Mouse (Mus musculus): Measurements from ENCODE around the gene Nln. TPM values are rescaled to one million over a fixed set of nuclear protein-coding genes. Genes with fewer than 3 reads are reported as not detected.

The Nln gene
- total RNA-seq, 1 experiment: 24.2 TPM

- Histone ChIP-seq H3K9me3 (ENCODE audit: control insufficient read depth, insufficient read depth, low read depth, low read length) (no peaks in the 10 kb centered on the region), H3K9ac (ENCODE audit: insufficient read depth, low read depth, low read length, poor library complexity, severe bottlenecking) (no peak overlapping the region), H3K27ac (ENCODE audit: insufficient read depth, low read depth, low read length, poor library complexity, severe bottlenecking) (no peak overlapping the region), H3K36me3 (ENCODE audit: control insufficient read depth, insufficient read depth, low read length, poor library complexity, severe bottlenecking) (peaks cover 1% of the 10 kb centered on the region; the same call in 1 of the 2 replicates), H3K4me1 (ENCODE audit: control insufficient read depth in 2 of 2, insufficient read depth in 2 of 2, low read length in 2 of 2, poor library complexity in 1 of 2) (peaks cover 0 to 8% of the 10 kb centered on the region in 2 experiments; a peak in 1 of 4 replicates), H3K4me3 (ENCODE audit: insufficient read depth in 1 of 2, low read depth in 1 of 2, low read length in 2 of 2, poor library complexity in 1 of 2, severe bottlenecking in 1 of 2) (no peak overlapping the region)
- in situ Hi-C loops (cut with MboI; ENCODE audit: low sequenced_read_pairs in 2 of 2, unreplicated experiment in 2 of 2): no loop called here
- no peak for DNase-seq (ENCODE audit: low read depth, low spot score)
- TF ChIP-seq MAFK (IDR thresholded peaks at IDR 0.05; ENCODE audit: insufficient read depth, low read depth, low read length) (no peak), CHD2 (IDR thresholded peaks at IDR 0.05; ENCODE audit: low read depth, low read length) (no peak), ZNF384 (IDR thresholded peaks at IDR 0.05; ENCODE audit: low read depth, low read length) (no peak), ZC3H11A (IDR thresholded peaks at IDR 0.05; ENCODE audit: borderline replicate concordance, low read depth, low read length) (no peak), HCFC1 (IDR thresholded peaks at IDR 0.05; ENCODE audit: borderline replicate concordance, insufficient read depth, low read length) (no peak)
Observed at GRCm38 (mm10) chr13:104029089-104029488, 80.3 kb downstream of the Nln start.

GRCm38 (mm10) chr13:104026525-104026924 is 82.9 kb downstream of the Nln start:
- no peak overlapping the region for H3K27ac ChIP-seq (ENCODE audit: insufficient read depth, low read depth, low read length, poor library complexity, severe bottlenecking)
- H3K4me3 ChIP-seq (ENCODE audit: insufficient read depth in 1 of 2, low read depth in 1 of 2, low read length in 2 of 2, poor library complexity in 1 of 2, severe bottlenecking in 1 of 2): no peak overlapping the region
- no peaks in the 10 kb centered on the region for H3K9me3 ChIP-seq (ENCODE audit: control insufficient read depth, insufficient read depth, low read depth, low read length)
- peaks cover 0 to 5% of the 10 kb centered on the region in 2 experiments; a peak in 1 of 4 replicates for H3K4me1 ChIP-seq (ENCODE audit: control insufficient read depth in 2 of 2, insufficient read depth in 2 of 2, low read length in 2 of 2, poor library complexity in 1 of 2)
- in situ Hi-C loops (cut with MboI; ENCODE audit: low sequenced_read_pairs in 2 of 2, unreplicated experiment in 2 of 2): no loop called here
- DNase-seq (ENCODE audit: low read depth, low spot score): no peak
- peaks cover 1% of the 10 kb centered on the region; the same call in 1 of the 2 replicates for H3K36me3 ChIP-seq (ENCODE audit: control insufficient read depth, insufficient read depth, low read length, poor library complexity, severe bottlenecking)
- H3K9ac ChIP-seq (ENCODE audit: insufficient read depth, low read depth, low read length, poor library complexity, severe bottlenecking): no peak overlapping the region
- no peak for TF ChIP-seq ZNF384 (IDR thresholded peaks at IDR 0.05; ENCODE audit: low read depth, low read length)
- TF ChIP-seq ZC3H11A (IDR thresholded peaks at IDR 0.05; ENCODE audit: borderline replicate concordance, low read depth, low read length): no peak
- TF ChIP-seq HCFC1 (IDR thresholded peaks at IDR 0.05; ENCODE audit: borderline replicate concordance, insufficient read depth, low read length): no peak
- no peak for TF ChIP-seq CHD2 (IDR thresholded peaks at IDR 0.05; ENCODE audit: low read depth, low read length)
- no peak for TF ChIP-seq MAFK (IDR thresholded peaks at IDR 0.05; ENCODE audit: insufficient read depth, low read depth, low read length)

- no peak overlapping the region for H3K9ac ChIP-seq (ENCODE audit: insufficient read depth, low read depth, low read length, poor library complexity, severe bottlenecking)
- H3K9me3 ChIP-seq (ENCODE audit: control insufficient read depth, insufficient read depth, low read depth, low read length): no peaks in the 10 kb centered on the region
- H3K27ac ChIP-seq (ENCODE audit: insufficient read depth, low read depth, low read length, poor library complexity, severe bottlenecking): no peak overlapping the region
- no peak overlapping the region for H3K4me3 ChIP-seq (ENCODE audit: insufficient read depth in 1 of 2, low read depth in 1 of 2, low read length in 2 of 2, poor library complexity in 1 of 2, severe bottlenecking in 1 of 2)
- no peak for DNase-seq (ENCODE audit: low read depth, low spot score)
- H3K4me1 ChIP-seq (ENCODE audit: control insufficient read depth in 2 of 2, insufficient read depth in 2 of 2, low read length in 2 of 2, poor library complexity in 1 of 2): peaks cover 0 to 5% of the 10 kb centered on the region in 2 experiments; a peak in 1 of 4 replicates
- TF ChIP-seq CHD2 (IDR thresholded peaks at IDR 0.05; ENCODE audit: low read depth, low read length) (no peak), HCFC1 (IDR thresholded peaks at IDR 0.05; ENCODE audit: borderline replicate concordance, insufficient read depth, low read length) (no peak), MAFK (IDR thresholded peaks at IDR 0.05; ENCODE audit: insufficient read depth, low read depth, low read length) (no peak), ZNF384 (IDR thresholded peaks at IDR 0.05; ENCODE audit: low read depth, low read length) (no peak), ZC3H11A (IDR thresholded peaks at IDR 0.05; ENCODE audit: borderline replicate concordance, low read depth, low read length) (no peak)
- in situ Hi-C loops (cut with MboI; ENCODE audit: low sequenced_read_pairs in 2 of 2, unreplicated experiment in 2 of 2): no loop called here
- peaks cover 1% of the 10 kb centered on the region; the same call in 1 of the 2 replicates for H3K36me3 ChIP-seq (ENCODE audit: control insufficient read depth, insufficient read depth, low read length, poor library complexity, severe bottlenecking)
Observed at GRCm38 (mm10) chr13:104025710-104025995, 83.8 kb downstream of the Nln start.

- H3K4me3 ChIP-seq (ENCODE audit: insufficient read depth in 1 of 2, low read depth in 1 of 2, low read length in 2 of 2, poor library complexity in 1 of 2, severe bottlenecking in 1 of 2): no peak overlapping the region
- no peak for DNase-seq (ENCODE audit: low read depth, low spot score)
- H3K27ac ChIP-seq (ENCODE audit: insufficient read depth, low read depth, low read length, poor library complexity, severe bottlenecking): no peak overlapping the region
- peaks cover 1% of the 10 kb centered on the region; the same call in 1 of the 2 replicates for H3K36me3 ChIP-seq (ENCODE audit: control insufficient read depth, insufficient read depth, low read length, poor library complexity, severe bottlenecking)
- in situ Hi-C loops (cut with MboI; ENCODE audit: low sequenced_read_pairs in 2 of 2, unreplicated experiment in 2 of 2): no loop called here
- no peak overlapping the region for H3K9ac ChIP-seq (ENCODE audit: insufficient read depth, low read depth, low read length, poor library complexity, severe bottlenecking)
- TF ChIP-seq CHD2 (IDR thresholded peaks at IDR 0.05; ENCODE audit: low read depth, low read length) (no peak), ZC3H11A (IDR thresholded peaks at IDR 0.05; ENCODE audit: borderline replicate concordance, low read depth, low read length) (no peak), ZNF384 (IDR thresholded peaks at IDR 0.05; ENCODE audit: low read depth, low read length) (no peak), HCFC1 (IDR thresholded peaks at IDR 0.05; ENCODE audit: borderline replicate concordance, insufficient read depth, low read length) (no peak), MAFK (IDR thresholded peaks at IDR 0.05; ENCODE audit: insufficient read depth, low read depth, low read length) (no peak)
- peaks cover 0 to 3% of the 10 kb centered on the region in 2 experiments; a peak in 1 of 4 replicates for H3K4me1 ChIP-seq (ENCODE audit: control insufficient read depth in 2 of 2, insufficient read depth in 2 of 2, low read length in 2 of 2, poor library complexity in 1 of 2)
- H3K9me3 ChIP-seq (ENCODE audit: control insufficient read depth, insufficient read depth, low read depth, low read length): no peaks in the 10 kb centered on the region
Observed at GRCm38 (mm10) chr13:104024856-104025709, 84.3 kb downstream of the Nln start.
